8 mouse cellular contexts compared by ENCODE assay signal in genomic region chr7:118243453-118244385, GRCm38 (mm10). TPM values are rescaled to one million over a fixed set of nuclear protein-coding genes. Genes with fewer than 3 reads are reported as not detected.
DNase-seq lines count a peak whose midpoint lies in the region; ATAC-seq and TF ChIP-seq lines count a peak whose summit lies in the region.

Gene Smg1, minus strand, starts transcription at chr7:118243670.

- ATAC-seq in forebrain, embryonic 11.5 days (replicated peaks; ENCODE audit: low FRiP score) = peak; percentile 94
- ATAC-seq in heart, embryonic 16.5 days (replicated peaks; ENCODE audit: extremely low read depth, insufficient read depth, low FRiP score) = peak; percentile 95
- peak; percentile 91 for ATAC-seq in liver, embryonic 15.5 days (ENCODE audit: insufficient read depth)
- peak; percentile 93 for ATAC-seq in neural tube, embryonic 12.5 days (ENCODE audit: low FRiP score, low read depth)

- 1% methylated on average over 71 of the region's 79 CpGs for WGBS in forebrain, embryonic 11.5 days
- 2% methylated on average over 74 of the region's 79 CpGs for WGBS in heart, embryonic 16.5 days
- WGBS in liver, embryonic 15.5 days (ENCODE audit: insufficient replicate concordance) = 1% methylated on average over 73 of the region's 79 CpGs
- WGBS in neural tube, embryonic 12.5 days = 2% methylated on average over 78 of the region's 79 CpGs

- peak; percentile 82 for TF ChIP-seq EP300 in CH12.LX (IDR thresholded peaks at IDR 0.05; ENCODE audit: low read length)

- peaks cover 4 to 32% of the 10 kb centered on the region in 2 experiments; a peak in 2 of 4 replicates for H3K4me1 ChIP-seq in CH12.LX (ENCODE audit: control insufficient read depth in 1 of 2, insufficient read depth in 2 of 2)
- H3K4me1 ChIP-seq in forebrain, embryonic 11.5 days (replicated peaks; ENCODE audit: control insufficient read depth, insufficient read depth, low read length) = no peaks in the 10 kb centered on the region
- H3K4me1 ChIP-seq in heart, embryonic 16.5 days (ENCODE audit: control insufficient read depth, insufficient read depth, low read length) = peaks cover 6% of the 10 kb centered on the region; the same call in 1 of the 2 replicates
- H3K4me1 ChIP-seq in liver, embryonic 15.5 days (replicated peaks) = peaks cover 48% of the 10 kb centered on the region
- peaks cover 14% of the 10 kb centered on the region for H3K4me1 ChIP-seq in neural tube, embryonic 12.5 days

- peaks cover 46% of the 10 kb centered on the region for H3K79me2 ChIP-seq in CH12.LX (replicated peaks; ENCODE audit: control insufficient read depth, extremely low read depth, insufficient read depth, poor library complexity, severe bottlenecking)

- H3K4me3 ChIP-seq in CH12.LX (replicated peaks in 1 of 3; ENCODE audit: low read depth in 2 of 3, low read length in 2 of 3, poor library complexity in 1 of 3) = peak within 1 kb of the TSS; percentile 75 to 91 (median 90)
- peak within 1 kb of the TSS; percentile 88 for H3K4me3 ChIP-seq in forebrain, embryonic 11.5 days (ENCODE audit: low read depth, low read length)
- peak within 1 kb of the TSS; percentile 89 for H3K4me3 ChIP-seq in heart, embryonic 16.5 days (ENCODE audit: low read length)
- H3K4me3 ChIP-seq in liver, embryonic 15.5 days (replicated peaks) = peak within 1 kb of the TSS; percentile 96
- H3K4me3 ChIP-seq in neural tube, embryonic 12.5 days = peak within 1 kb of the TSS; percentile 95

- peaks cover 0 to 8% of the 10 kb centered on the region in 2 experiments for H3K36me3 ChIP-seq in CH12.LX (replicated peaks in 1 of 2; ENCODE audit: control insufficient read depth in 1 of 2, insufficient read depth in 1 of 2, low read length in 1 of 2)
- no peaks in the 10 kb centered on the region for H3K36me3 ChIP-seq in forebrain, embryonic 11.5 days (ENCODE audit: control insufficient read depth, insufficient read depth, low read length)
- no peaks in the 10 kb centered on the region for H3K36me3 ChIP-seq in heart, embryonic 16.5 days (ENCODE audit: control insufficient read depth, insufficient read depth)
- H3K36me3 ChIP-seq in liver, embryonic 15.5 days (replicated peaks) = no peaks in the 10 kb centered on the region
- H3K36me3 ChIP-seq in neural tube, embryonic 12.5 days = no peaks in the 10 kb centered on the region

- dilution Hi-C loops in CH12.LX (cut with MboI; ENCODE audit: extremely low pct_ligation_motif_present, extremely low pct_unique_long_range_greater_than_20kb, low sequenced_read_pairs) = no loop called here

- H3K9me3 ChIP-seq in CH12.LX (replicated peaks; ENCODE audit: low read length) = peaks cover 5% of the 10 kb centered on the region
- no peaks in the 10 kb centered on the region for H3K9me3 ChIP-seq in forebrain, embryonic 11.5 days (ENCODE audit: control insufficient read depth, low read length)
- no peaks in the 10 kb centered on the region for H3K9me3 ChIP-seq in heart, embryonic 16.5 days (replicated peaks; ENCODE audit: control insufficient read depth, low read length)
- no peaks in the 10 kb centered on the region for H3K9me3 ChIP-seq in liver, embryonic 15.5 days (replicated peaks)
- no peaks in the 10 kb centered on the region for H3K9me3 ChIP-seq in neural tube, embryonic 12.5 days

- H3K27me3 ChIP-seq in CH12.LX (replicated peaks) = no peaks in the 10 kb centered on the region
- H3K27me3 ChIP-seq in forebrain, embryonic 11.5 days (ENCODE audit: control insufficient read depth, insufficient read depth, low read length) = no peaks in the 10 kb centered on the region
- H3K27me3 ChIP-seq in heart, embryonic 16.5 days (ENCODE audit: control insufficient read depth, insufficient read depth, low read length) = no peaks in the 10 kb centered on the region
- H3K27me3 ChIP-seq in liver, embryonic 15.5 days = no peaks in the 10 kb centered on the region
- no peaks in the 10 kb centered on the region for H3K27me3 ChIP-seq in neural tube, embryonic 12.5 days (replicated peaks)

- H3K4me2 ChIP-seq in CH12.LX (ENCODE audit: insufficient read depth, low read depth, poor library complexity, severe bottlenecking) = peak within 1 kb of the TSS; percentile 91
- H3K4me2 ChIP-seq in forebrain, embryonic 11.5 days (ENCODE audit: low read depth, low read length, severe bottlenecking) = peak within 1 kb of the TSS; percentile 73
- peak within 1 kb of the TSS; percentile 67 for H3K4me2 ChIP-seq in heart, embryonic 16.5 days (ENCODE audit: low read depth, low read length)
- peak within 1 kb of the TSS; percentile 94 for H3K4me2 ChIP-seq in liver, embryonic 15.5 days
- peak within 1 kb of the TSS; percentile 65 for H3K4me2 ChIP-seq in neural tube, embryonic 12.5 days (replicated peaks)

- TF ChIP-seq CTCF in CH12.LX (conservative IDR thresholded peaks at IDR 0.05 in 1 of 2, IDR thresholded peaks at IDR 0.05 in 1 of 2; ENCODE audit: low read depth in 2 of 2, low read length in 2 of 2) = no peak

- peak; percentile 99 for DNase-seq in CH12.LX (ENCODE audit: extremely low read depth)
- DNase-seq in c-Kit-positive CD71-positive TER-119-negative erythroid progenitor cells, embryonic 14.5 days (ENCODE audit: low read depth) = peak; percentile 99
- peak; percentile 99 for DNase-seq in forebrain, embryonic 11.5 days (ENCODE audit: low spot score)
- peak; percentile 100 for DNase-seq in kidney, postnatal 36 days
- peak; percentile 97 for DNase-seq in telencephalon, adult 2 months (ENCODE audit: low read depth, low spot score)

- H3K9ac ChIP-seq in CH12.LX (ENCODE audit: insufficient read depth, low read depth) = peak within 1 kb of the TSS; percentile 87
- peak within 1 kb of the TSS; percentile 94 for H3K9ac ChIP-seq in forebrain, embryonic 11.5 days (ENCODE audit: low read length)
- peak within 1 kb of the TSS; percentile 99 for H3K9ac ChIP-seq in heart, embryonic 16.5 days (ENCODE audit: low read length)
- peak within 1 kb of the TSS; percentile 97 for H3K9ac ChIP-seq in liver, embryonic 15.5 days
- peak within 1 kb of the TSS; percentile 96 for H3K9ac ChIP-seq in neural tube, embryonic 12.5 days

- in situ Hi-C loops in CH12.LX (cut with MboI; ENCODE audit: low pct_ligation_motif_present, low pct_unique_long_range_greater_than_20kb, low sequenced_read_pairs) = no loop called here

- TF ChIP-seq RAD21 in CH12.LX (IDR thresholded peaks at IDR 0.05; ENCODE audit: low read depth, low read length) = no peak

- H3K27ac ChIP-seq in CH12.LX (ENCODE audit: insufficient read depth, low read depth) = peak within 1 kb of the TSS; percentile 87
- peak within 1 kb of the TSS; percentile 93 for H3K27ac ChIP-seq in forebrain, embryonic 11.5 days (ENCODE audit: low read depth, low read length)
- peak within 1 kb of the TSS; percentile 98 for H3K27ac ChIP-seq in heart, embryonic 16.5 days (ENCODE audit: low read length)
- peak within 1 kb of the TSS; percentile 99 for H3K27ac ChIP-seq in liver, embryonic 15.5 days (replicated peaks)
- peak within 1 kb of the TSS; percentile 82 for H3K27ac ChIP-seq in neural tube, embryonic 12.5 days

- peak; percentile 59 for TF ChIP-seq POLR2A in CH12.LX (IDR thresholded peaks at IDR 0.05; ENCODE audit: low read depth, low read length)

TF ChIP-seq in CH12.LX, 34 proteins besides CTCF, POLR2A, EP300 and RAD21 (continues in another document):
- TF ChIP-seq MXI1 (IDR thresholded peaks at IDR 0.05; ENCODE audit: low read depth, low read length) = peak; percentile 55; the same call in 1 of the 2 replicates
- TF ChIP-seq TCF12 (IDR thresholded peaks at IDR 0.05; ENCODE audit: low read depth, low read length) = peak; percentile 69
- TF ChIP-seq ZKSCAN1 (IDR thresholded peaks at IDR 0.05; ENCODE audit: borderline replicate concordance, low read depth, low read length) = no peak
- peak; percentile 77; the same call in 1 of the 2 replicates for TF ChIP-seq MAX (IDR thresholded peaks at IDR 0.05; ENCODE audit: low read length)
- TF ChIP-seq RCOR1 (conservative IDR thresholded peaks at IDR 0.05; ENCODE audit: low read depth, low read length) = peak; percentile 85
- TF ChIP-seq MEF2A (IDR thresholded peaks at IDR 0.05; ENCODE audit: borderline replicate concordance, low read depth, low read length) = 0 out of 2 replicates have a peak, but pooled peaks have one; percentile 6
- TF ChIP-seq USF1 (IDR thresholded peaks at IDR 0.05; ENCODE audit: low read depth, low read length) = peak; percentile 56
- TF ChIP-seq GABPA (IDR thresholded peaks at IDR 0.05; ENCODE audit: insufficient replicate concordance, low read depth, low read length) = no peak
- peak; percentile 99 for TF ChIP-seq BHLHE40 (IDR thresholded peaks at IDR 0.05; ENCODE audit: low read depth, low read length)
- TF ChIP-seq CHD2 (IDR thresholded peaks at IDR 0.05; ENCODE audit: low read length) = no peak
- peak; percentile 80 for TF ChIP-seq MYC (IDR thresholded peaks at IDR 0.05; ENCODE audit: low read depth, low read length)
- no peak for TF ChIP-seq KAT2A (IDR thresholded peaks at IDR 0.05; ENCODE audit: insufficient replicate concordance, low read length)
- TF ChIP-seq HCFC1 (IDR thresholded peaks at IDR 0.05; ENCODE audit: low read depth, low read length) = peak; percentile 40; the same call in 1 of the 2 replicates
- TF ChIP-seq NELFE (IDR thresholded peaks at IDR 0.05; ENCODE audit: low read depth, low read length) = peak; percentile 58; the same call in 1 of the 2 replicates
- TF ChIP-seq E2F4 (IDR thresholded peaks at IDR 0.05; ENCODE audit: insufficient replicate concordance, low read depth, low read length) = no peak
- no peak for TF ChIP-seq TBP (conservative IDR thresholded peaks at IDR 0.05; ENCODE audit: low read depth, low read length)
- peak; percentile 79 for TF ChIP-seq IRF4 (IDR thresholded peaks at IDR 0.05; ENCODE audit: low read depth, low read length)
- TF ChIP-seq ZC3H11A (IDR thresholded peaks at IDR 0.05; ENCODE audit: low read depth, low read length) = no peak
- TF ChIP-seq POLR2AphosphoS2 (IDR thresholded peaks at IDR 0.05; ENCODE audit: low read depth, low read length) = no peak
- TF ChIP-seq ZMIZ1 (IDR thresholded peaks at IDR 0.05; ENCODE audit: low read depth, low read length) = no peak; the same call in 1 of the 2 replicates
- no peak for TF ChIP-seq CHD1 (IDR thresholded peaks at IDR 0.05; ENCODE audit: low read depth, low read length)
- TF ChIP-seq SIN3A (IDR thresholded peaks at IDR 0.05; ENCODE audit: low read length) = no peak; the same call in 1 of the 2 replicates
- no peak for TF ChIP-seq PAX5 (IDR thresholded peaks at IDR 0.05; ENCODE audit: low read length)

RNA-seq across cellular contexts. Expression of gene Smg1, which starts in this region (rescaled TPM):
- total RNA-seq in CH12.LX (2012; rRNA removed) (28.0 and 29.2 TPM in 2 replicates), CH12.LX (2014; rRNA removed) (16.1 and 17.7 TPM in 2 replicates)
- polyA plus RNA-seq in CH12.LX (2012; ENCODE audit: insufficient read length, low read depth) = 33.2 and 35.0 TPM in 2 replicates
- polyA plus RNA-seq in forebrain, embryonic 11.5 days (2014; fragmentation: Nextera tagmentation; extraction: Ambion mirVana) = 20.0 and 22.4 TPM in 2 replicates
- polyA plus RNA-seq in heart, embryonic 16.5 days (2015; fragmentation: Nextera tagmentation; extraction: Ambion mirVana) = 13.9 and 14.9 TPM in 2 replicates
- 6.0 and 7.3 TPM in 2 replicates for polyA plus RNA-seq in liver, embryonic 15.5 days (2015; fragmentation: Nextera tagmentation; extraction: Ambion mirVana)
- polyA plus RNA-seq in neural tube, embryonic 12.5 days (2016; fragmentation: Nextera tagmentation; extraction: Ambion mirVana) = 18.8 and 24.6 TPM in 2 replicates

Comparison
In these comparisons a context has a peak if more than half of its experiments do, and no peak if none do; other contexts are left out.
1. Peak in every context shown above with its lines: DNase-seq, ATAC-seq, H3K4me3 ChIP-seq and H3K27ac ChIP-seq.